Mouse (Mus musculus): ENCODE data around the gene Hoxc10.

- TF ChIP-seq CTCF (IDR thresholded peaks at IDR 0.05; ENCODE audit: low read depth, low read length), result peak; percentile 83
- TF ChIP-seq POLR2A (IDR thresholded peaks at IDR 0.05; ENCODE audit: borderline replicate concordance, low read depth, low read length), result no peak
Observed at GRCm38 (mm10) chr15:102987124-102987833, 20.7 kb downstream of the Hoxc10 start.

All from bone marrow macrophage, adult 2 months (primary cell).